Mouse (Mus musculus): ENCODE measurements at regions not wholly inside any gene's neighbourhood (a gene's known extent, or its start where the extent isn't known, plus 50 kb on each side); places are given as distances from the start of the nearest gene placed in this dataset.

DNA sequence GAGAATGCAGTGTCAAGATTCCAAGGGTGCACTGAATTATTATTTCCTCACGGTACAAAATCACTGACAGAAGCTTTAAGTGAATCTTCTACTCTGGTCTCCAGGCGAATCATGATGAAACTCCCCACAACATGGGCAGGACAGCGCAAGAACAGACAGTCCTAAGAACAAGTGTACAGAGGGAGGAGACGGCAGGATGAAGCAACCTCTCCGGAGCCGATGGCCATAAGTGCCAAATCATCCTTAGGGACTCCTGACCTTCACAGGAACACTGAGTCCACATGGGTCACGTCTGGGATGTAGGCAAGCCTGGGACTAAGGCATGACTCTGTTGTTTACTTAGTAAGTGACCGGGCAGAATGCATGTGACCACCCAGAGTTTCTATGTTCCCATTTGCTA, 110.8 kb downstream of the Arl4a start:
- no peak for TF ChIP-seq CTCF (IDR thresholded peaks at IDR 0.05; ENCODE audit: low read depth)
- TF ChIP-seq EP300 (IDR thresholded peaks at IDR 0.05; ENCODE audit: low read depth) = no peak
